Mouse (Mus musculus) liver, embryonic 14.5 days (tissue): Measurements from ENCODE around the gene Cela3a. TPM values are rescaled to one million over a fixed set of nuclear protein-coding genes. Genes with fewer than 3 reads are reported as not detected.

Experiments
- ATAC-seq: fragments of 200-750 bp; cut with Nextera tagmentation; 2 replicates; pipeline ENCODE4 v1.8.0; 2017; ENCODE audit warnings: moderate number of reproducible peaks, mild to moderate bottlenecking, moderate library complexity; ENCODE audit not compliant: insufficient read depth
- DNase-seq, 3 experiments: peaks; one replicate each; pipeline ENCODE4 v3.0.0-alpha.2; 2012 to 2013; ENCODE audit warnings: low read depth in 3 of 3, low spot score in 3 of 3
- H3K27ac ChIP-seq: fragments of 300-500 bp; sonication (generic); 2 replicates; pipeline ENCODE4 v1.5.1; 2014; ENCODE audit warnings: moderate library complexity, mild to moderate bottlenecking, control low read depth, inconsistent platforms
- H3K27me3 ChIP-seq: fragments of 300-500 bp; sonication (generic); 2 replicates; pipeline ENCODE4 v1.6.1; 2014; ENCODE audit warnings: mild to moderate bottlenecking, low read length, moderate library complexity; ENCODE audit not compliant: control insufficient read depth, insufficient read depth
- H3K36me3 ChIP-seq: fragments of 300-500 bp; sonication (generic); replicated peaks from 2 replicates; pipeline ENCODE4 v1.6.1; 2014; ENCODE audit warnings: low read depth; ENCODE audit not compliant: control insufficient read depth, insufficient read depth
- H3K4me1 ChIP-seq, 2 experiments: fragments of 200-500 bp in 1 of 2; fragments of 300-500 bp in 1 of 2; sonication (generic) in 1 of 2; replicated peaks; 2 replicates each; pipeline ENCODE4 v1.6.1; 2012 to 2014; ENCODE audit warnings: antibody characterized with exemption in 1 of 2, inconsistent platforms in 1 of 2, low read length in 1 of 2; ENCODE audit not compliant: control insufficient read depth in 2 of 2, insufficient read depth in 2 of 2
- H3K4me2 ChIP-seq: fragments of 300-500 bp; sonication (generic); 2 replicates; pipeline ENCODE4 v1.6.1; 2014; ENCODE audit warnings: low read depth, mild to moderate bottlenecking, control low read depth, moderate library complexity
- H3K4me3 ChIP-seq, 2 experiments: fragments of 200-500 bp in 1 of 2; fragments of 300-500 bp in 1 of 2; sonication (generic) in 1 of 2; 2 replicates each; pipeline ENCODE4 v1.5.1; 2012 to 2014; ENCODE audit warnings: low read depth in 2 of 2, low read length in 2 of 2, mild to moderate bottlenecking in 2 of 2, control low read depth in 1 of 2, inconsistent platforms in 1 of 2, moderate library complexity in 1 of 2; ENCODE audit not compliant: insufficient read depth in 1 of 2
- H3K9ac ChIP-seq: fragments of 300-500 bp; sonication (generic); replicated peaks from 2 replicates; pipeline ENCODE4 v1.6.1; 2014; ENCODE audit warnings: mild to moderate bottlenecking, control low read depth, moderate library complexity
- H3K9me3 ChIP-seq: fragments of 300-500 bp; sonication (generic); 2 replicates; pipeline ENCODE4 v1.6.1; 2016; ENCODE audit warnings: low read length, mixed read lengths; ENCODE audit not compliant: control insufficient read depth
- CTCF ChIP-seq: IDR thresholded peaks from 2 replicates; pipeline ENCODE4 v1.5.1; 2016; ENCODE audit warnings: antibody characterized with exemption, low read depth, control low read depth
- EP300 ChIP-seq: IDR thresholded peaks from 2 replicates; pipeline ENCODE4 v1.6.1; 2016; ENCODE audit warnings: antibody characterized with exemption, low read depth
- WGBS: fragments of 180-500 bp; shearing (Covaris S2); extraction: QIAGEN DNeasy Blood & Tissue Kit; methylation state at CpG from one replicate; pipeline ENCODE4 v1.1.7; 2014; ENCODE audit not compliant: insufficient replicate concordance; 5-methylcytosine and 5-hydroxymethylcytosine counted together
- polyA plus RNA-seq, 2 experiments: library from polyadenylated mRNA; depleted of rRNA in 1 of 2; stranded (reverse) in 1 of 2; unstranded in 1 of 2; fragments of >200 nt; fragmentation: Nextera tagmentation in 1 of 2; extraction: Ambion mirVana in 1 of 2; gene quantifications; 2 replicates each; pipeline versions ENCODE4 v1.2.1 to v1.2.3; 2012 to 2014

The Cela3a gene
- polyA plus RNA-seq (2012; rRNA removed) (not detected in 2 replicates), polyA plus RNA-seq (2014; fragmentation: Nextera tagmentation; extraction: Ambion mirVana) (not detected in 2 replicates)

GRCm38 (mm10) chr4:137409691-137410090 is at the start of gene Cela3a:
Gene Cela3a, minus strand, starts transcription at chr4:137409791.
- 58% methylated on average over 5 of the region's 5 CpGs for WGBS
- H3K4me2 ChIP-seq: no peak within 1 kb of the TSS
- H3K9me3 ChIP-seq: no peaks in the 10 kb centered on the region
- H3K27ac ChIP-seq: no peak within 1 kb of the TSS
- ATAC-seq: no peak
- no peaks in the 10 kb centered on the region for H3K4me1 ChIP-seq
- H3K27me3 ChIP-seq: no peaks in the 10 kb centered on the region
- DNase-seq: no peak
- H3K4me3 ChIP-seq: no peak within 1 kb of the TSS
- no peak within 1 kb of the TSS for H3K9ac ChIP-seq
- no peak for TF ChIP-seq EP300
- TF ChIP-seq CTCF: no peak
- no peaks in the 10 kb centered on the region for H3K36me3 ChIP-seq

- H3K27ac ChIP-seq: no peak overlapping the region
- no peaks in the 10 kb centered on the region for H3K36me3 ChIP-seq
- H3K4me1 ChIP-seq: peaks cover 8 to 14% of the 10 kb centered on the region in 2 experiments
- no peaks in the 10 kb centered on the region for H3K9me3 ChIP-seq
- ATAC-seq (no peak), DNase-seq (no peak)
- H3K4me3 ChIP-seq: no peak overlapping the region
- H3K9ac ChIP-seq: no peak overlapping the region
- no peak overlapping the region for H3K4me2 ChIP-seq
- no peaks in the 10 kb centered on the region for H3K27me3 ChIP-seq
- 18% methylated on average over 5 of the region's 5 CpGs for WGBS
- no peak for TF ChIP-seq EP300
- TF ChIP-seq CTCF: no peak
Observed at GRCm38 (mm10) chr4:137458861-137459260, 49.3 kb upstream of the Cela3a start.

- no peak for TF ChIP-seq CTCF
- no peak for TF ChIP-seq EP300
- Histone ChIP-seq H3K4me1 (peaks cover 8 to 14% of the 10 kb centered on the region in 2 experiments), H3K9me3 (no peaks in the 10 kb centered on the region), H3K4me3 (no peak overlapping the region), H3K27me3 (no peaks in the 10 kb centered on the region), H3K9ac (no peak overlapping the region), H3K27ac (no peak overlapping the region), H3K4me2 (no peak overlapping the region), H3K36me3 (no peaks in the 10 kb centered on the region)
- WGBS: 67% methylated on average over 9 of the region's 9 CpGs
- DNase-seq (no peak), ATAC-seq (no peak)
Observed at GRCm38 (mm10) chr4:137458310-137458709, 48.7 kb upstream of the Cela3a start.

GRCm38 (mm10) chr4:137457292-137457691 is 47.7 kb upstream of the Cela3a start:
- Histone ChIP-seq H3K4me2 (no peak overlapping the region), H3K27ac (no peak overlapping the region), H3K27me3 (no peaks in the 10 kb centered on the region), H3K9ac (no peak overlapping the region), H3K9me3 (no peaks in the 10 kb centered on the region), H3K36me3 (no peaks in the 10 kb centered on the region), H3K4me1 (peaks cover 8 to 14% of the 10 kb centered on the region in 2 experiments), H3K4me3 (no peak overlapping the region)
- WGBS: 12% methylated on average over 4 of the region's 4 CpGs
- DNase-seq: peak in 1 of 3 experiments; percentile 35
- TF ChIP-seq CTCF (no peak), EP300 (no peak)
- peak; percentile 73; the same call in 1 of the 2 replicates for ATAC-seq

- no peaks in the 10 kb centered on the region for H3K9me3 ChIP-seq
- no peak overlapping the region for H3K27ac ChIP-seq
- H3K9ac ChIP-seq: no peak overlapping the region
- WGBS: 76% methylated on average over 12 of the region's 12 CpGs
- no peaks in the 10 kb centered on the region for H3K36me3 ChIP-seq
- DNase-seq (no peak), ATAC-seq (no peak)
- peaks cover 8 to 14% of the 10 kb centered on the region in 2 experiments for H3K4me1 ChIP-seq
- TF ChIP-seq CTCF (no peak), EP300 (no peak)
- no peak overlapping the region for H3K4me3 ChIP-seq
- H3K27me3 ChIP-seq: no peaks in the 10 kb centered on the region
- H3K4me2 ChIP-seq: no peak overlapping the region
Observed at GRCm38 (mm10) chr4:137456581-137456980, 47.0 kb upstream of the Cela3a start.
